Mouse (Mus musculus): ENCODE measurements at regions not wholly inside any gene's neighbourhood (a gene's known extent, or its start where the extent isn't known, plus 50 kb on each side); places are given as distances from the start of the nearest gene placed in this dataset.

DNA sequence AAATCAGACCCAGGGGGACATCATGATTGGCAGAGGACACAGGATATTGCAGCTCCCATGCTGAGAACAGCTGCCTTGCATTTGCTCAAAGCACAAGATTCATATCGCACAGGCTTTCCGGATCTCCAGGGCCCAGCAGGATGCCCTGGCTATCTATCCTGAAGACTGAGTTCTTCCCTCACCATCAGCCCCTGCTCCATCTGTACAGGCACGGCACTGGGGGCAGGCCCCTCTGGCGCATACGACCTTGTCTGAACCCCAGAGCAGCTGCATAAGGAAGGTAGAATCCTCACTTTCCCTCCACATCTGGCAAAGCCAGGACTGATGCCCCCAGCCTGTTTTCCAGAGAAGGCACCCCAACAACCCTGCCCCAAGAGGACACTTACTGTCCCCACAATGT is 266.8 kb downstream of the Tns1 start:
- DNase-seq, result no peak

DNA sequence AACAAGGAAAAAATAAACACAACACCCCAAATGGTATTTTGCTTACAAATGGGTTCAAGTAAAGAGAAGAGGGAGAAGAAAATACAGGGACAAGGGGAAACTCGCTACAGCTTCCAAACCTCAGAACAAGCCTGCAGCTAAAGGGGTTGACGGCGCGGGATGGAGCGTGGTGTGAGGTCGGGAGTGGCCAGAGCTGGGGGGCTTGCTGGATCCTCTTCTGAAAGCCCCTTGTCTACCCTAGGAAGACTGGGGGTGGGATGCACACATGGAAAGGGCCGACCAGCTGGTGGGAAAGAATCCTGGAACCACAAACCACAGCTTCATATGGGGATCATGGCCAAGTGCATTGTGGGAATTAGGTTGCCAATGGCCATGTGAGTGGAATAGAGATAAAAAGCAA is 267.4 kb downstream of the Tns1 start:
- no peak for DNase-seq

DNA sequence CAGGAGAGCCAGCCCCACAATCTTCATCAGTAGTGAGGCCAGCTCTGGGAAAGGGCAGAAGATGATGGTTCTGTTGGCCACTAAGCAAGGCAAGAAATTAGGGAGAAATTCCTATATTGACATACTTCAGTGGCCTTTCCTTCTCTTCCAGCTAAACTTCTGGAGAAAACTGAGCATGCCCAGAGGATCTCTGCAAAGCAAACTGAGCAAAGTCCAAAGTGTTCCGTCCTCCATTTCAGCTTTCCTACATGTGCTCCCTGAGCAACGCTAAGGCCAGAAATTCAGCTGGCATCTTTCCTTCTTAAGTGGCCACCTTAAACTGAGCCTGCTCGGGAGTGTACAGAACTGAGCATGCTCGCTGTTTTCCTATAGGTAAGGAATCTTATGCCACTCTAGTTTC is 268.9 kb downstream of the Tns1 start:
- no peak for DNase-seq

DNA sequence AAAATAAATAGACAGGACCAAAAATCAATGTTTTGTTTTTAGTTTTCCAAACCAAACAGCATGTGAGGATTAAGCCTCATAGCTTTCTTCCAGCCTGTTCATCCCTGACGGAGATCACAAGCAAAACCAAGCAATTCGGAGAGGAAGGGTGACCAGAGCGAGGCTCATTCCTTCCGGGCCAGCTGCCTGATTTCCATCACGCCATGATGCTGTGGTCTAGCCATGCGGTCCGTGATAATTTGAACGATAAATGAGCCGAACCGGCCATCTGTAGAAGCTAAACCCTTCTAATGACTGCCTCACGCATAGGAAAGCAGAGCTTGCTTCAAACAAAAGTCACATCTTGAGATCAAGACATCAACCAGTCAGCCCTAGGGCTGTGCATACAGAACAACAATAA is 270.4 kb downstream of the Tns1 start:
- DNase-seq, result no peak

DNA sequence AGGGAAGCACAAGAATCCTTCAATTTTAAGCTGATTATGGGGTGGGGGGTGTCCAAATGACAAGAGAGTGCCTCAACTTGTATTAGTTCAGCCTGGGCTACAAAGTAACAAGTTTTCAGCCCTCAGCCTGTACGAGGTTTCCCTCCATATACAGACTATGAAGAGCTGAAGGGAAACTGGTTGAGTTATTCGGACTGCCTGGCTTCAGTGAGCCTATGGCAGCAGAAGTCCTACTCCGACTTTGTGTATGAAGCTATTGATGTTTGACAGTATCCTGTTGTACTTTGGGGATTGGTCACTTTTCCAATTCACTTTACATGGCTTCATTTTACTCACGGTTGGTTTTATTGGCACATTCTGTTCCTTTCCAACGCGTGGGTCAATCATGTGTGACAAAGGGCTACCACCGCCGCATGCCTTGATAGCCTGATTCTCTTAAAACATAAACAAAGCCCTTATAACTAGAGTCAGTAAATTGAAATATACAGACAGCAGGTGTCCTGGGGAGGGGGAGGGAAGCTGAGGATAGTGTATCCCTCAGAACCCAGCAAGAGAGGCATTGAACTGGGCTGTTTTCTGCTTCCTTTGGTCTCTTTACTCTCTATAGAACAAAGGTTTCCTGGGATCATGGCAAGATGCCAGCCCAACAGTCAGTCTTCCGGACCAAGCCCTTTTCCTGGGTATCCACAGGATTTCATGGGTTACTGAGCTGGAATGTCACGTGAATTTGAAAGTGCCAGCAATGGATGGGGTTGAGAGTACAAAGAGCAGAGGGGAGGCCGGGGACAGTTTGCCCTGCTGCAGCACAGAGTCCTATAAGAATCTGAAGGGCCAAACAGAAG is 273.9 kb downstream of the Tns1 start:
- DNase-seq, result no peak

DNA sequence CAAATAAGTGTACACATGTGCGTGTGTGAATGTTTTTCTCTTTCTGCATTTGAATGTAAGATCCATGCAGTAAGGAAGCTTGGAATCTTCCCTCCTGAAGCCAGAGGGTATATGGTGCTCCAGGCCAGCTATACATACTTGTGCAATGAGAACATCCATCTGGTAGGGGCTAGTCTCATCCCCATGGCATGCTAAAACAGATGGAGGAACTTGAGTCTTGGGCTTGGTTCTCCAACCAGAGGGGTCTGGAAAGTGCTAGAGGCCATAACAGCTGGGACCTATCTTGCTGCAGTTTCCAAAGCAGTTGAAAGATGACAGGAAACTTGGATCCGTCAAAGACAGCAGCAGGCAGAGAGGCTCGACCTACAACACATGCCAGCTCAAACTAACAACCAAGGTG is 275.9 kb downstream of the Tns1 start:
- DNase-seq, result no peak

DNA sequence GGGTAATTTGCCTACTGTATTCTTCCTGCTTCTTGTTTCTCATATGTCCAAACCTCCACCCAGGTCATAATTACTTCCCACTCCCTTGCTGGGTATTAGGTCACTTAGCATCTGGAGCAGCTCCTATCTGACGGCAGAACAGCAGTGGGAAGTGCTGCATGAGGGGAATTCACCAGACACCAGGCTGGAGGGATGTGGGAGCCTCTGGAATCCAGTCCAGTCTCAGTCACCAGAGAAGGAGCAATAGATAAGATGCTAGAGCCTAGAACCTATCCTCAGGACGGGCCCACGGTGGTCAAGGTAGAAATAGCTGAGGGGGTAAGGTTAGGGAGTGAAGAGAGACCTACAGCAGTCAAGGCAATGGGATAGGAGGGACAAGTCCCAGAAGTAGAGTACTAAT is 277.1 kb downstream of the Tns1 start:
- DNase-seq, result no peak

DNA sequence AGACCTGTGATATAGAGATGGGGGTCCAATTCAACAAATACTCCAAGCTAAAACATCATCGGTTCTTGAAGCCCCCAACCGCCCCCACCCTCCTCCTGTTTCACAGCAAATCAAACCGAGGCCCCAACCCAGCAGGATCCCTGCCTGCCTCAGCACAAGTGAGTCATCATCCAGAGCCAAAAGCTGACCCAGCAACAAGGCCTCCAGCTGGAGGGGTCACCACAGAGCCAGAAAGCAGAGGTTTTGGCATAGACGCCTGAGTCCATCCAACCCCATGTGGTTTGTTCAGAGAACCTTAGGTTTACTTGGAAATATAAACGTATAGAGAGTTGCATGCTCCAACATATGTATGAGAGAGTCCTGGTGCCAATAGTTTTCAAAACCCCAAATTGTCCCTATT is 279.1 kb downstream of the Tns1 start:
- DNase-seq, result no peak

DNA sequence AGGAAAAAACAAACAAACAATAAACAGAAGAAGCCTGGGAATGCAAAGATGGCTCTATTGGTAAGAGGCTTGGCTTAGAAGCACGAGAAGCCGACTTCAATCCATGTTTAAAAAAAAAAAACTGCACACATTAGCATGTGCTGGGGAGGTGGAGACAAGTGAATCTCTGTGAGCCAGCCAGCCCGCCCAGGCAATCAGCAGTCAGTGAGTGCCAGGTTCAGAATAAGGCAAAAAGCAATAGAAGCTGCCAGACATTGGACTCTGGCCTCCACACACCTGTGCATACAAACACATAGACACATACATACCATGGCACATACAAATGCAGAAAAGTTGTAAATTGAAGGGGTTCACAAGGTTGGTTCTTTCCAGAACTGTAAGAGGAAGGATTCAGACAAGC is 279.7 kb downstream of the Tns1 start:
- no peak for DNase-seq

DNA sequence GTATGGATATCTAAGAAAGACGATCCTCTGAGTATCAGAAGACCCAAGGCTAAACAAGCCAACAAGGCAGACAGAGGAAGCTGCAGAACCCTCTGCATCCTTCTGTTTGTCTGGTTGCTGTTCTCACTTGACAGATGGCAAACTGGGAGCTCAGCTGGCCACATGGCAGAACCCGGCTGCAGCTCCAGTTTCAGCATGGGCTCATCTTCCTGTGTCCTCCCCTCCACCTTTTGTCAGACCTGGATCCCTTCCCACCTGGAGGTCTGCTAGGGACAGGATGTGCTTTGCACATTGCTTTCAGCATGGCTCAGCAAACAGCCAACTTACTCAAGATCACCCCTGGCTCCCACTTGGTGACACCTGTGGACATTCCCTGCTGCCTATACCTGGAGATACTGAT is 284.9 kb downstream of the Tns1 start:
- peak; percentile 18 for DNase-seq

DNA sequence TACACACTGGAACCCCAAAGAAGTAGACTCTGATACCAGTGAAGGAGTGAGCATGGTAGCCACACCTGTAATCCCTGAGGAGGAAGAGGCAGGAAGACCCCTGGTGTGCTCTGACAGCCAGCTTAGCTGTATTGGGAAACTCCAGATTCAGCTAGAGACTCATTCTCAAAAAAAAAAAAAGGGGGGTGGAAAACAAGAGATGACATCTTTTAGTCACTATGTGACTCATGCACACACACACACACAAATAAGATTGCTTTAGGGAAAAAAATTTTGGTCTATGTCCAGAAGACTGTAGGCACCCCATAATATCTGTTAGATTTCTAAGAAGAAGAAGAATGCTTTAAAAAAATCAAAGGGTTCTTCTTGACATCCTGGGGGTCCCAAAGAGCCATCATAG is 287.6 kb downstream of the Tns1 start:
- DNase-seq, result no peak

DNA sequence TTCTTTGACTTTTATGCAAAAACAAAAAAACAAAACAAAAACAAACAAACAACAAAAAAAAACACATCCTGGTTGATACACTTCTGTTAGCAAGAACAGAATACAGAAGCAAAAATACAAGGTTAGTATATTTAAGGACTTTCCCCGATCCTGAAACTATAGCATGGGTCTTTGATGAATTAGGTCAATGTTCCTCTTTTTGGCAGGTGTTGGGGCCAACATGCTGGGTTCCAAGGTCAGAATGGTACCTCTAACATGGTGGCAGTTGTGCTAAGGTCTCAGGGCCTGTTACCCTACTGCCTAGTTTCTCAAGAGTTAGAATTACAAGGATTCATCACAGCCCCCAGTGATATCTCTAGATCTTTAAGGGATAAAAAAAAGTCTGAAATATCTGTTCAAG is 289.7 kb downstream of the Tns1 start:
- no peak for DNase-seq

DNA sequence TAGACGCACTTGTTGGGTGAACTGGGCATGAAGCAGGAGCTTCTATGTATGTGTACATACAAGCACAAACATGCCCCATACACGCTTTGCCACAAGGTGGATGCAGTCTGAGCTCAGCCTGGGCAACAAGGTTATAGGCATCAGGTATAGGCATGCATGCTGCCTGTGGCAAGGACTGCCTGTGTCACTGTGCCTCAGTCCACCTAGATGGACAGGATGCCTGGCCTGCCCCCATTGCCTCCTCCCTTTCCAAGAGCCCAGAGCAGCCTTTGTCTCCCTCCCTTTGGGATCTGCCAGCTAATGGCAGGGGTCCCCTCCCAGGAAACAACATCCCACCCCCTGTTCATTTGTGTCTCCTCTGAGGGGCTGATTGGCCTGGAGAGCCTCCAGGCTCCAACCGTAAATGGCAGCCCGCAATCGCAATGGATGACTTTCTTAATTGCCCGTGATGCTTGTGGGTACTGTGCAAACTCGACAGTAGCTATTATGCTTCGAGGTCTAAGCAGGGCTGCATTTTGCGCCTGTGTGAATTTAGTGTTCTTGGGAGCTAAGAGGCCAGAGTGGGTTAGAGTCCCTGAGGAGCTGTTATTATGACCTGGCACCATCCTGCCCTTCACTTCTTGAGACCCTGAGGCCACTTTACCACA is 293.6 kb downstream of the Tns1 start:
- DNase-seq, result no peak

DNA sequence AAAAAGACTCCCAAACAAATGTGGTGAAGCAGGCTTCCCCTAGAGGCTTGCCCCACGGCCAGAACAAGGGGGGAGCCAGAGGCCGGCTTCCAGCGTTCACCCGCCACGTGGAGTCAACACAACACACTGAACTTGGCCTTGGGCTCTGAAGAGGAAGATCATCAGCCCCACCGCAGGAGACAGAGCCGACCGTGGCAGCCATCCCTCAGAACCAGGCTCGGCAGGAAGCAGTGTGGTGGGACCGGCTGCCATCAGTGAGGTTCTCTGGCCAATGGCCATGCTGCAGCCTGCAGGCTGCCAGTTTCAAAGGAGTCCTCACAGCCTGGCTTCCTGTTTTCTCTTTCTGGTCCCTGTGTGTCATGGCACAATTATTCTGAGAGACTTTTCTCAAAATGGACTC is 295.3 kb downstream of the Tns1 start:
- DNase-seq, result peak; percentile 42

DNA sequence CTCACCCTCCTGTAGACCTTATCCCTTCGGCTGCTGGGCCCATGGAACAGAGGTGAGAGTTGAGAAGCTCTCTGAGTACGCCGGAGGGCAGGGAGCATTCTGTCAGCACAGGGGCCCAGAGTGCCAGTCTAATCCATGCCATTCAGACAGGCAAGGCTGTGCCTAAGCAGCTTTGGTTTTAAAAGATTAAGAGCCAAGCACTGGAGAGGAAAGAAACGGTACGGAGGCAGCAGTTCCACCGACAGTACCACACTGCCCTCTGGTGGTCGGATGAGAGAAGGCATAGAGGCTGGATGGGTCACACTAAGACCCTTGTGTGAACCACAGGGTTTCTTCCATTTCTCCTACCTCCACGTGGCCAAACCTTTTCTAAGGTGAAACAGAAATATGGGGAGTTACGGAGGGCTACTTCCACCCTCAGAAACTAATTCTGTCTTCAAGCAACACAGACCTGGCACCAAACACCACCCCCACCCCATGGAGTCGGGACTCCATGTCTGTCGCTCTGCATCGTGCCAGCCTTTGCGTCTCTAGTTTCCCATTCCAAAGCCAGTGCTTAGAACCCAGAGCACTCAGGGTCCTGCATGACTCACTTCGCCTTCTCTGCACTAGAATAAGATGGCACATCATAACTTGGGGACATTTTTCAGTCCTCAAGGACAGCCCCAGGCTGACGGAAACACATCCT is 297.9 kb downstream of the Tns1 start:
- DNase-seq, result peak; percentile 76

DNA sequence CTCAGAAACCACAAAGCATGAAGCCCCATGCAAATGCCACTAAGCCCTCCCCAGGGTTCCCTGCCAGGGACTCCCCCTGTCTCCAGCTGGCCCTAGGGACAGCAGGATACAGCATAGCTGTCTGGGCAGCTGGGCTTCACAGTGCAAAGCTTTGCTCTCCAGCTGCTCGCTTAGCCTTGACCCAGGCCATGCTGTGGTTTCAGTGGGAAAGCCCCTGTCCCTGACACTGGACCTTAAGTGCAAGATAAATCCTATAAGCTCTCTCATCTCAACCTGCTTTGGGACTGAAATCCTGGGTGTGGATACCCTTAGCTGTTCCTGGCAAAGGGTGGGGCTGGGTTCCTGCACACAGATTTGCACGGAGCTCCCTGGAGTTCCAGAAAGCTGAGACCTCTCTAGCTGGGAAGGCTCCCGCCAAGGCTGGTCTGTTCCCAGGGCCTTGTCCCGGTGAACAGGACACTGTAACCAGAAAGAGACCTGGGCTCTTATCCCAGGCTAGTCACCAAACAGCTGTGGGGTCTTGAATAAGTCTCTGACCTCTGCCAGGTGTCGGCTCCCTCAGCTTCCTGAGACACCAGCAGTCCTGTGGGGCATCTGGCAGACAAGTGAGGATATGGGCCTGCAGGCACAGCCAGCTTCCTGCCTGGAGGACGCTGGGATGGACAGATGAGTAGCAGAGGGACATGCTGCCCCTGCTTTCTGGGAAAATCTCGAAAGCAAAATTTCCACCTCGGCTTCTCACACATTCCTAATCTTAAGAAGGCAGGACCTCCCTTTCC is 299.7 kb downstream of the Tns1 start:
- no peak for DNase-seq

DNA sequence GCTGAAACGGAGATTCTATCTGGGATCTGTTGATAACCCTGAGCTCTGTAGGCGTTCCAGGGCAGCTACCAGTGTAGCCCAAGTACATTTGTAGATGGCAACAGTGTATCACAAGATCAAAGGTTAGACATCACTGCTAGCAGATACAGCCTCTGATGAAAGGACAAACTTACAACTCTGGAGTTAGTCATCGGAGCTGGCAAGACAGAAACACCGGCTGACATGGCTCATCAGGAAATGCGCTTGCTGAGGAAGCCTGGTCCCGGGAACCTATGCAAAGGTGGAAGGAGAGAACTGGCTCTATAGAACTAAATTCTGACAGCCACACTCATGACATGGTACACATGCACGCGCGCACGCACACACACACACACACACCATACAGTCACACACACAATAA is 300.5 kb downstream of the Tns1 start:
- no peak for DNase-seq

DNA sequence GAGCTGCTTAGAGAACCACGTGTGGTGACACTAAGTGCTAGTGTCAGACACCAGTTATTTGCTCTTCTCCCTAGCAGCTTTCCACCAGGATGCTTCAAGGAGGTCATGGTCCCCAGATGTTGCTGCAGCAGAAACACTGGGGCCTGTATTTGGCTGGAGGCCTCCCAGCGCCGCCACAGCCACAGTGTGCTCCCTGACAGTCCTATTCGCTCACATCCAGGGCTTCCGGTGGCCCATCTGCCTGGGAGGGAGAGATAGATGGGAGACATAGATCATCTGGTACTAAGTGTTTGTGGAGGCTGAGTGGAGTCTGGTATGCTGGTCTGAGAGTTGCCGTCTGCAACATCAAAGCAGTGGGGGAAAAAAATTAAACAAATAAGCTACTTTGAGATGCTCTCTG is 301.6 kb downstream of the Tns1 start:
- no peak for DNase-seq

DNA sequence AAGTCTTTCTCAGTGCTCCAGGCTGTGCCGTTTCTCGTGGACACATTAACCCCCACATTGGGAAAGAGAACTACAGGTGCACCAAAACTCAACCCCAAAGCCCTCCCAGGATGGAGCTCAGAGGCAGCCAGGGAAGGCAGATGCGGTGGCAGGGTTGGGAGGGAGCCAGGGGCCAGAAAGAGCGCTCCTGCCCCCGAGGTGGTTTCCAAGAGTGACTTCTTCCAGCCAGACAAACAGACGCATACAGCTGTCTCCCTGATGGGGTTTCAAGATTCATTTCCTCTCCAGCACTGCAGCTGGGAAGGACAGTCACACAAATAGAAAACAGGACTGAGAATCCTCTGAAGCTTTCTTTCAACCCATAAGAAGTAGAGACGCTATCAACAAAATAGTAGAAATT is 303.5 kb downstream of the Tns1 start:
- no peak for DNase-seq

DNA sequence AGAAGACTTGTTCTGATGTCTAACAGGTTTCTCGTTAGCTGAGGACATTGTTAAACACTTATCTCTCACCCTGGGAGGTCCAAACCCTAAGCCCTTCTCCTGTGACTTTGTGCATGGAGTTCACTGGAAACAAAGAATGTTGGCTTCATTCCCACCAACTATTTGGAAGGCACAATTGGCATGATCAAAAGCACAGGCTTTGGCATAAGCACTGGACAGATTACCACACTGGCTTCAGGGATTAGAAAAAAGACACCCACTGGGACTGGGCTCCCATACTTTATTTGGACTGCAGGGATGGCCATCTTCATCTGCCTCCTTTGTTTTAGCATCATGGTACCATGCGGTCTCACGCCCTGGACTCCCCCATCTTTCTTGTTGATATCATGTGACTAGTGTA is 317.0 kb downstream of the Tns1 start:
- no peak for DNase-seq

DNA sequence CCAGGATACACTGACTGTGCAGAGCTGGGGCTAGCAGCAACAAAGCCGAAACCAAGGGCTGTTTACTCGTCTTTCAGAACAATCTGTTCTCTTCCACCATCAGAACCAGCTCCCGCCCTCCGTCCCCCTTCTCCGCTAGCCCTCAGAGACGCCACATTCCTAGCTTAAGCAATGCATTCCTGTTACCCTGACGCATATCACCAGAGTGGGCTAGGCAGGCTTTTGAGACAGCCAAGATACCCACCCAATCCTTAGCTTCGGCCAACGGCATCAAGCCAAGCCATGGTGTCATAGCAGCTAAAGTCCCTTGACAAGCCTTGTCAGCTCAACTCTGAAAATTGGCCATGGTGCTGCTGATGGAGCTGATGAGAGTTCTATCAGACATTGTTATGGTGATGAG is 319.1 kb downstream of the Tns1 start:
- no peak for DNase-seq

DNA sequence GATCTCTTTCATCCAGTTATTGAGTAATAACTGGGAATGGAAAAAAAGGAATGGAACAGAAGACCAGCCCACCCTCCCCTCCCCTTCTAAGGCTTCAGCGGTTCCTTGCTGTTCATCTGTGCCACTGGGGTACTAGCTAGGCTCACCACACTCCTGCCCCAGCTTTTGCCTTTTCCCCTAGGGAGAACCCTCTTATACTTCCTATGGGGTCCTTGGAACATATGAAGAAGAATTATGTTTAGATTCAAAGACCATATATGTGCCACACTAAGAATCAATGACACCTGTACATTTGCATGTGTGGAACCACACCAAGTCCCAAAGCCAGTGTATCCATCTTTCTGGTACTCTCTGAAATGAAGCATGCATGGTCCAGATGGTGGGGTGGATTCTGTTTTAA is 324.3 kb downstream of the Tns1 start:
- DNase-seq, result no peak

DNA sequence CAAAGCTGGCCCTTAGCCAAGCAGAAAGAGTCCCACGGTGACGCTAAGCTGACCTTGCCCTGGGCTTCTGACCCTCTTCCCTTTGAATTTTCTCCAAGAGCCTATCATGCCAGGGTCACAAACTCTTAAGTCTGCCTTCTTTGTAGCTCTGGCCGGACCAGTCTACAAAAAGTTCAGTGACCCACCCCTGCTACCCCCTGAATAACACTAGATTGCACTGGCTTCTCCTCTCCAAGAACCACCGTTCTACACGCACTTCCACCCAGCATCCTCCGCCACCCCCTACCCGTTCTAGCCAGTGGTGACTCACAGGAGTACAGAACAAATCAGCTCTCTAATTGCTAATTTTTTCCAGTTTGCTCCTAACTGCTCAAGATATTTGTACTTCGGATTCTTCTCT is 325.0 kb downstream of the Tns1 start:
- no peak for DNase-seq

DNA sequence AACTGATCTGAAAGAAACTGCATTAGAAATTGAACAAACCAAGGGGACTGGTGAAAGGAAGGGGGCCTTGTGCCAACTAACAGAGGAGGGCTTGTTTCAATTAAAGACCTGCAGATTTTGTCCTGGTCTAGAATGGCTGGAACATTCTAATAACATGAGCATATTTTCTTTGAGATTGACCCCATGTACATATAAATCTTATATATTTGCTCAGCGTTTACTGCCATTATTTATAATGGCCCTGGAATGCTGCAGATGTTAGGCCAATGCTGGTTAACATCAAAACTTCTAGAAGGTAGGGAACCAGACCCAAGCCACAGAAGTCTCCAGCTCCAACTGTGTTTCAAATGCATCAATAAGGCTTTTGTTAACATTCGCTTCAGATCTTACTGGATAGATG is 326.4 kb downstream of the Tns1 start:
- DNase-seq, result no peak

Measured in layer of hippocampus, adult 9-11 months (tissue).